Mouse (Mus musculus) gastrocnemius, adult 2 months (tissue): Measurements from ENCODE around the gene Glis2. TPM values are rescaled to one million over a fixed set of nuclear protein-coding genes. Genes with fewer than 3 reads are reported as not detected.
A peak's percentile ranks its signal among the peaks of the same experiment; 100 is the strongest.

Experiments
- DNase-seq: peaks from one replicate; pipeline ENCODE4 v3.0.0; 2022
- H3K27ac ChIP-seq: fragments of 200-600 bp; 2 replicates; pipeline ENCODE4 v1.8.1; 2022; ENCODE audit warnings: mild to moderate bottlenecking
- H3K4me3 ChIP-seq: fragments of 200-600 bp; 2 replicates; pipeline ENCODE4 v1.8.1; 2022; ENCODE audit warnings: mild to moderate bottlenecking, moderate library complexity
- CTCF ChIP-seq: fragments of 200-600 bp; IDR thresholded peaks from 2 replicates; pipeline ENCODE4 v1.8.1; 2022; ENCODE audit warnings: antibody characterized with exemption, mild to moderate bottlenecking, moderate library complexity
- intact Hi-C: fragments of 180-260 bp; cut with DNase I; formaldehyde crosslinking; loops from one replicate; pipeline ENCODE4 v1.15.1; 2025
- total RNA-seq, 2 experiments: library from RNA; stranded (reverse); gene quantifications; 2 replicates each; pipeline ENCODE4 v1.2.3; 2021

Glis2 gene
- total RNA-seq, 2 experiments from 2014 or later = 5.2 to 6.9 TPM

DNA sequence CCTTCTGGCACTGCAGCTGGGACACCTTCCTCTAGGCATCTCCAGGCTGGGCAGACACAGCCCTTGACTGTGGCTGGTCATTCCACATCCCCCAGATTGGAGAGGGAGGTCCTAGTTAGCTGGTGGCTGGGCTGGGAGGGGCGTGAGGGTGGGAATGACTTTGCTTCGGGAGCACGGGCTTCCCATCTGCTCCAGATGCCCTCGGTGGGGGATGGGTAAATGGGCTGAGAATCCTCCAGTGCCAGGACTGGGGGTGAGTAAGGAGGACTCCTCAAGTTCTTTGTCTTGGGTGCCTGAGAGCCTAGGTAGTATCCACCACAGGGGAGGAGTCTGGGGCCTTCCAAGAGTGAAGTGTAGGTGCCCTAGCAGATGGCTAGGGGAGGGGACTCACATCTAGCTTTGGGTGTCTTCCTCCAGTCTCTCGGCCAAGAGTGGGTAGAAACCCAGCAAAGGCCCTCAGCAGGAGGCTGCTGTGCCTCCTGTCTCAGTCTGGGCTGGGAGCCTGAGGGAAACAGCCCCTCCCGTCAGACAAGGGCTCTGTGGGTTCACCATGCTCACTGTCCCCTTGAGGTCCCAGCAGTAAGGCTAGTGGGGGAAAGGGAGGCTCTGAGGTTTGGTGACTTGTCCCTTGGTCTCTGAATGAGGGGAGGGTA lies 4.5 kb downstream of the Glis2 start:
- DNase-seq = no peak
- Histone ChIP-seq H3K27ac (peak overlapping the region; percentile 28; the same call in 1 of the 2 replicates), H3K4me3 (no peak overlapping the region)
- TF ChIP-seq CTCF = no peak
- intact Hi-C loops = no loop called here

- intact Hi-C loops = no loop called here
- Histone ChIP-seq H3K27ac (no peak overlapping the region), H3K4me3 (no peak overlapping the region)
- no peak for TF ChIP-seq CTCF
- no peak for DNase-seq
These were observed 5.1 kb downstream of the Glis2 start for GRCm38 (mm10) chr16:4599616-4600015.

- H3K4me3 ChIP-seq = no peak overlapping the region
- no peak for DNase-seq
- no peak for TF ChIP-seq CTCF
- intact Hi-C loops = no loop called here
- no peak overlapping the region for H3K27ac ChIP-seq
These were observed 6.3 kb downstream of the Glis2 start for GRCm38 (mm10) chr16:4600701-4601310.

DNA sequence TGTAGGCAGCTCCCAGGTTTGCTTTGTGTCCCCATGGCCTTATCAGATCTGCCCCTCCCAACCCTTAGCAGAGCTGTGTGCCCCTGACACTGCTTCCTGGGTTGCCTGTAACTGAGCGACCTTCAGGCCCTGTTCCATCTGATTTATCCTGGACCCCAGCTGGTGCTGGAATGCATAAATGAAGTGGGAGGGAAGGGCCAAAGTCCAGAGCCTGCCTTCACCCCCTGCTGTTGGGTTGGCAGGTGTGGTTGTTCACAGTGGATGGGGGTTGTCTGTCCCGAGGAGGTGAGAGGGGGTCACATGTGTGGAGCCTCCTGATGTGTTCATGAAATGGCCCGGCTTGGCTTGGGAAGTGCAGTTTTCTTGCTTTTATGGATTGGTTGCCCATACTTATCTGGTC lies 7.7 kb downstream of the Glis2 start:
- Histone ChIP-seq H3K27ac (no peak overlapping the region), H3K4me3 (no peak overlapping the region)
- TF ChIP-seq CTCF = no peak
- intact Hi-C loops = no loop called here
- DNase-seq = no peak

DNA sequence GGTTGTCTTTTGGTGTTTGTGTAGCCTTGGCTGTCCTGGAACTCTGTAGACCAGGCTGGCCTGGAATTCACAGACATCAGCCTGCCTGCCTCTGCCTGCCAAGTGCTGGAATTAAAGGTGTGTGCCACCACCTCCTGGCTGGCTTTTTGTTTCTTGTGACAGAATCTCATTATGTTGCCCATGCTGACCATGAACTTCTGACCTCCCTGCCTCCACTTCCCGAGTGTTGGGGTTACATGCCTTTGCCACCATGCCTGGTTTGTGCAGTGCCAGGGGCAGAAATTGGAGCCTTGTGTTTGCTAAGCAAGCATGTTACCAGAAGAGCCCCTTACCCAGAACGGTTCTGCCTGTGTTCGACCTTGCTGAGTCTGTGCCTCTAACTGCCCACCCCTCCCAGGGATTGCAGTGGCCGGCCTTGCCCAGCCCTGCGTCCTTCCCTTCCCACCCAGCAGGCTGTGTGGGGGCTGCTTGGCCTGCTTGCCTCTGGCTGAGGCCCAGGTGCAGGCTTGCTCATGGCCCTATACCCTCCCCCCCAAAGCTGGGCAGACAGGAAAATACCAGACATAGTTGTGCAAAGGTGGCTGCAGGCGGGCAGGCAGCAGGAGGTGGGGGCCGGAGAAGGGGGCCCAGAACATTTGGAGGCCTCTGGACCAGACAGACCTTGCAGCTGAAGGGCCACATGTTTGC lies 8.4 kb downstream of the Glis2 start:
- TF ChIP-seq CTCF = no peak
- intact Hi-C loops = no loop called here
- no peak for DNase-seq
- Histone ChIP-seq H3K27ac (peak overlapping the region; percentile 28), H3K4me3 (no peak overlapping the region)

DNA sequence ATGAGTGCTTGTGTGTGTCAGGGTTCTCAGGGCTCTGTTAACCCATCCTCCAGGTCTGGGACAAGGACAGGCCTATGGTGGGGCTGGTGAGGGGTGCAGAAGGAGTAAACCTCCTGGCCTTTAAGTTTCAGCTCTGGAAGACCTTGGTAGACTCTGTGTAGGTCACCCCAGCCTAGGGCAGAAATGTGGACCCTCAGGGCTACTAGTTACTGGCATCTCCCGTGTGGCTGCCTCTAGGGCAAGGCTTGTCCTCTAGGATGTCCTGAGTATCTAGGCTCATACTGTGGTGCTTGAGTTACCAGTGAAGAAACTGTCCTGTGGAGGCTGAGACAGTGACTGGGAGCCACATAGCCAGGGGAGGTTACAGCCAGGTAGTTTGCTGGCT lies 8.9 kb downstream of the Glis2 start:
- no peak for TF ChIP-seq CTCF
- no peak overlapping the region for H3K4me3 ChIP-seq
- peak overlapping the region; percentile 28 for H3K27ac ChIP-seq
- intact Hi-C loops = no loop called here
- no peak for DNase-seq

DNA sequence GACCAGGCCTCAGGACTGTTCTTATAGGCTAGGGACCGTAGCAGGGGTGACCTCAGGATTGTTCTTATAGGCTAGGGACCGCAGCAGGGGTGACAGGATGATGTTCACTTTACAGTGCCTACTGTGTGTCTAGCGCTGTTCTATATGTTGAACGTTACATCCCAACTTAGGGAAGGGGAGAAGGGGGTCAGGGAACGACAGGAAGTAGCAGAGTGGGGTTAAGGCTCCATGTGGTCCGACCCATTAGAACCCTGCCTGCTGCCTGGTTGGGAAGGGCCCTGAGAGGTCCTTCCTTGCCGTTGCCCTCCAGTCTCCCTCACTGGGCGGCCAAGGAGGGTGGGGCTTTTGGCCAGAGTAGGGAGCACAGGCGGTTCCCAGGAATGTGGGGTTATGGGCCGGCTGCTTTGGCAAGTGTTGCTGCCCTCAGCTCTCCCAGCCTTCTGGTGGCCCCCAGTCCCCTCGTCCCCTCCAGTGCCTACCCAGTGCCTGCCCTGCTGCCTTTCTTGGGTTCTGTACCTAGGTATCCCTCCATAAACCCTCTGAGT lies 9.9 kb downstream of the Glis2 start:
- TF ChIP-seq CTCF = no peak
- Histone ChIP-seq H3K27ac (peak overlapping the region; percentile 28), H3K4me3 (no peak overlapping the region)
- intact Hi-C loops = no loop called here
- peak; percentile 59 for DNase-seq

DNA sequence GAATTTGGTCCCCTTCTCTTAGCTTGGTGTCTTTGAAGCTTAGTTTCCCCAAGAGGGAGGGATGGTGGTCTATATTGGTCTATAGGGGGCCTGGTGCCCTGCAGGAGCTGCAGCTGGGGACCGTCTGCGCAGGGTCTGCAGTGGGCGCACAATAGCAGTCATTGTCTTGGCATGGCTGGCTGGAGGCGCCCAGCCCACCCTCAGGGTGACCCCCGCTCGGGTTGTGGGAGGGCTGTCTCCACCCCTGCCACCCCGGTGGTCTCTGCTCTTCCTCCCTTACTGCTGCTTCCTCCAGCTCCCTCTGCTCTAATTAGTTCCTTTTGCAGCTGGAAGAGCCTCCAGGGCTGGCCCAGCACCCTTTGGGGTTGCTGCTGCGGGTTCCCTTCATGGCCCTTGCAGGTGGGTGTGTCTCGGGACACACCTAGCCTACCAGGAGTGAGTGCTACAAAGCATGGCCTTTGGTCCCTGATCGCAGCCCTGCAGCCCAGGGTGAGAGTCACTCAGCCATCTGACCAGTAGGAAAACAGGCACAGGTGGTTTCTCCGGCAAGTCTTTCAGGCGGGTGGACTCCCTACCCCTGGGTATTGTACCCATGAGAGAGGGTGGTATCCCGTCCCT lies 11.1 kb downstream of the Glis2 start:
- no peak for TF ChIP-seq CTCF
- Histone ChIP-seq H3K27ac (peak overlapping the region; percentile 79; the same call in 1 of the 2 replicates), H3K4me3 (no peak overlapping the region)
- intact Hi-C loops = loop anchor here (1.0 to 5.0 kb wide), 4 partner anchors 45 to 301 kb away; no protein-coding TSS in a partner anchor
- DNase-seq = no peak

- intact Hi-C loops = loop anchor here (1.0 to 5.0 kb wide), 6 partner anchors 13 to 302 kb away; no protein-coding TSS in a partner anchor
- peak; percentile 73 for TF ChIP-seq CTCF
- Histone ChIP-seq H3K4me3 (peak overlapping the region; percentile 26), H3K27ac (peak overlapping the region; percentile 79)
- DNase-seq = peak; percentile 75
These were observed 12.0 kb downstream of the Glis2 start for GRCm38 (mm10) chr16:4606431-4607084.

DNA sequence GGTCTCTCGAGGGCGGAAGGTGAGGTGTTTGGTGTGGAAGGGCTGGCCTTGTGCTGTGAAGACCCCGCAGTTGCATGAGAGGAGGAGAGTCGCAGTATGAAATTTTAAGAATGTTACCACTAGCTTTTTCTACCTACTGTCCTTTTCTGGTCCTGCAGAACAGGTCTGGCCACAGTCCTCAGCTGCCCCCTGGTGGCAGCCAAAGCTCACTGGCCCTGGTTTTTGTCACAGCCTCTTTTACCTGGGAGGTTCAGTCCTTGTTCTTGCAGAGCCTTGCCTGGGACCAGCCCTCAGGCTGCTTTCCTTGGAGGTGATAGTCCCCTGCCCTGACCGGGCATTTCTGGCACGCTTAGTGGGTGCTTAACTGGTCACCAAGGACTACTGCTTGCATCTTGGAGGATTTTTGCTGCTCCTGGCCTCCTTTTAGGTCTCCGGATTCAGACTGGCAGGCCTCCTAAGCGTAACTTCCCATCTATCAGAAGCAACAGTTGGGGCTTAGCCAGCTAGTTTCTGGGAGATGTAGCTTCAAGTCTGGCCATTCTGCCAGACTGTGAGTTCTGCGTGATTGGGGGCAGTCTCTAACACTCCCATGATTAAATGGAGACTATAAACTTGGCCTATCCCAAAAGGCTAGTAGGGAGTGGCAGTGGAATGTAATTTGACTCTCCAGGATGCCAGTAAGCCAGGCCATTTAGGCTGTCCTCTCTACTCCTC lies 13.5 kb downstream of the Glis2 start:
- peak; percentile 100; the same call in 1 of the 2 replicates for TF ChIP-seq CTCF
- Histone ChIP-seq H3K4me3 (no peak overlapping the region), H3K27ac (no peak overlapping the region)
- intact Hi-C loops = loop anchor here (1.0 to 5.0 kb wide), 5 partner anchors 15 to 303 kb away; no protein-coding TSS in a partner anchor
- peak; percentile 87 for DNase-seq

- no peak for DNase-seq
- intact Hi-C loops = loop anchor here (5.0 kb wide), 1 partner anchor 121 kb away; no protein-coding TSS in a partner anchor
- Histone ChIP-seq H3K27ac (no peak overlapping the region), H3K4me3 (no peak overlapping the region)
- TF ChIP-seq CTCF = no peak
These were observed 14.1 kb downstream of the Glis2 start for GRCm38 (mm10) chr16:4608532-4609059.
